Mouse (Mus musculus) G1E (cell line): ENCODE measurements around the gene Slc39a12. TPM values are rescaled to one million over a fixed set of nuclear protein-coding genes. Genes with fewer than 3 reads are reported as not detected.

Experiments
- ATAC-seq: 2 replicates; pipeline ENCODE4 v1.8.0; 2016; ENCODE audit warnings: mild to moderate bottlenecking; ENCODE audit not compliant: insufficient number of reproducible peaks, poor library complexity, low FRiP score, severe bottlenecking; ENCODE audit errors: extremely low read depth
- DNase-seq: peaks from one replicate; pipeline ENCODE4 v3.0.0; 2012; ENCODE audit warnings: low spot score
- H3K27me3 ChIP-seq: 2 replicates; pipeline ENCODE4 v1.6.1; 2012; ENCODE audit warnings: mild to moderate bottlenecking, low read length, inconsistent platforms; ENCODE audit not compliant: insufficient read depth
- H3K36me3 ChIP-seq: replicated peaks from 2 replicates; pipeline ENCODE3; 2012; ENCODE audit warnings: mild to moderate bottlenecking, inconsistent platforms
- H3K4me1 ChIP-seq: 2 replicates; pipeline ENCODE4 v1.6.1; 2012; ENCODE audit warnings: low read depth, low read length, inconsistent platforms, mixed read lengths; ENCODE audit not compliant: insufficient read depth
- H3K4me3 ChIP-seq: 2 replicates; pipeline ENCODE4 v1.5.1; 2012; ENCODE audit warnings: low read depth, mild to moderate bottlenecking, inconsistent platforms, low read length, moderate library complexity, mixed read lengths
- H3K9me3 ChIP-seq: replicated peaks from 2 replicates; pipeline ENCODE4 v1.6.1; 2012; ENCODE audit warnings: inconsistent platforms
- CTCF ChIP-seq: IDR thresholded peaks from 2 replicates; pipeline ENCODE4 v1.5.1; 2012; ENCODE audit warnings: low read depth, low read length, inconsistent platforms, mixed read lengths
- GATA1 ChIP-seq: IDR thresholded peaks from 2 replicates; pipeline ENCODE4 v1.6.1; 2012; ENCODE audit warnings: borderline replicate concordance, low read length, inconsistent platforms, mixed read lengths
- GATA2 ChIP-seq: IDR thresholded peaks from 2 replicates; pipeline ENCODE4 v1.6.1; 2012; ENCODE audit warnings: low read depth, low read length, inconsistent platforms, borderline replicate concordance
- POLR2AphosphoS5 ChIP-seq: IDR thresholded peaks from 2 replicates; pipeline ENCODE4 v1.6.1; 2012; ENCODE audit warnings: low read depth, low read length, inconsistent platforms; ENCODE audit not compliant: insufficient replicate concordance
- TAL1 ChIP-seq: conservative IDR thresholded peaks from 2 replicates; pipeline ENCODE4 v1.6.1; 2012; ENCODE audit warnings: low read depth, low read length, inconsistent platforms, mixed read lengths
- polyA plus RNA-seq: library from polyadenylated mRNA; stranded (reverse); fragments of >175 nt; gene quantifications from 2 replicates; pipeline ENCODE4 v1.2.3, GENCODE M21; 2012
- total RNA-seq, 2 experiments: library from RNA; stranded (forward) in 1 of 2; stranded (reverse) in 1 of 2; fragments of 200-1000 nt in 1 of 2; fragments of >200 nt in 1 of 2; fragmentation: Nextera tagmentation in 1 of 2; gene quantifications; 2 replicates each; pipeline ENCODE4 v1.2.3; 2014 to 2017

The Slc39a12 gene
- total and polyA plus RNA-seq, 3 experiments = not detected

- TF ChIP-seq POLR2AphosphoS5 (no peak), CTCF (no peak), GATA1 (no peak), TAL1 (no peak), GATA2 (no peak)
- Histone ChIP-seq H3K27me3 (no peaks in the 10 kb centered on the region), H3K36me3 (no peaks in the 10 kb centered on the region), H3K4me3 (no peak overlapping the region), H3K9me3 (no peaks in the 10 kb centered on the region), H3K4me1 (no peaks in the 10 kb centered on the region)
- DNase-seq (no peak), ATAC-seq (no peak)
Measured at GRCm38 (mm10) chr2:14543773-14544172, 155.7 kb downstream of the Slc39a12 start.

Other genes with a start within 250 kb of the Slc39a12 start
- not detected in 2 replicates for gene Tmem236, start 213.8 kb upstream of the Slc39a12 start, total RNA-seq (2014; fragmentation: Nextera tagmentation)
- gene Tmem236, start 213.8 kb upstream of the Slc39a12 start, total RNA-seq (2017) = 0.27 TPM in 1 of 2 replicates, not detected in the other
- not detected in 2 replicates for gene Tmem236, start 213.8 kb upstream of the Slc39a12 start, polyA plus RNA-seq
- not detected in 2 replicates for gene Mrc1, start 158.9 kb upstream of the Slc39a12 start, total RNA-seq (2014; fragmentation: Nextera tagmentation)
- gene Mrc1, start 158.9 kb upstream of the Slc39a12 start, total RNA-seq (2017) = 0.17 and 0.49 TPM in 2 replicates
- not detected in 2 replicates for gene Mrc1, start 158.9 kb upstream of the Slc39a12 start, polyA plus RNA-seq
- gene Cacnb2, start 214.8 kb downstream of the Slc39a12 start, total RNA-seq (2014; fragmentation: Nextera tagmentation) = not detected in 2 replicates
- 0.23 and 0.38 TPM in 2 replicates for gene Cacnb2, start 214.8 kb downstream of the Slc39a12 start, total RNA-seq (2017)
- not detected in 2 replicates for gene Cacnb2, start 214.8 kb downstream of the Slc39a12 start, polyA plus RNA-seq